Mouse (Mus musculus): ENCODE measurements around the gene Eng. TPM values are rescaled to one million over a fixed set of nuclear protein-coding genes. Genes with fewer than 3 reads are reported as not detected.

The Eng gene
- total RNA-seq, 2 experiments from 2014 or later, result 17.4 to 24.2 TPM

DNA sequence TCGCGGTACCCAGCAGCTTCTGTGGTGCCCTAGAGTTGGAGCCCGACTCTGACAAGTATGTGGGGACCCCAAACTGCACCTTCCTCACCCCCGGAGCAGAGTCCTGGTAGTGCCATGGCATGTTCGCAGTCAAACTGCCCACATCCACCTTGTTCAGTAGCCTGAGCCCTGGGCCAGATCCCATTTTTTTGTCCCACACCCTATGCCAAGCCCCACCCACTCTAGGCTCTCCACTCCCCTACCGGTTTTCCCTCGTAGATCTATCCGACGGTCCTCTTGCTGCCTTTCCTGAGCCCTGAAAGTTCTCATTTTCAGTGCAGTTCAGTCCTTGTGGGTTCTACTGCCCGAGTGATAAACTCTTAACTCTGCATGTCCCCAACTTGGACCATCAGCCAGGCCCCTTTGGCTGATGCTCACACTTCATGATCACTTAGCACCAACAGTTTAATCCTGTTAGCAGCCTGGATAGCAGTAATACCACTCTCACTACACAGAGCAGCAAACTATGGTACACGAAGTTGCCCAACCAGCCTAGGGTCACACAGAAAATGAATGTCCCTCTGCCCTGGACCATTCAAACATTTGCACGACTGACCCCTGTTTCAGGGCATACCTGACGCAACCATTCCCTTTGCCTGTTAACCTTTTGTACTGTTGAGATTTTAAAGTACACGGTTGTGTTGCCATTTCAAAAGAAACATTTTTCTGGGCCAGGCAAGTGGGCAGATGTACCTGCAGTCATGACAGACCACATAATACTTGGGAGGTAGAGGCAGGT lies 54.8 kb downstream of the Eng start:
- no peak for DNase-seq (ENCODE audit: extremely low spot score in 1 of 2, low spot score in 1 of 2)

DNA sequence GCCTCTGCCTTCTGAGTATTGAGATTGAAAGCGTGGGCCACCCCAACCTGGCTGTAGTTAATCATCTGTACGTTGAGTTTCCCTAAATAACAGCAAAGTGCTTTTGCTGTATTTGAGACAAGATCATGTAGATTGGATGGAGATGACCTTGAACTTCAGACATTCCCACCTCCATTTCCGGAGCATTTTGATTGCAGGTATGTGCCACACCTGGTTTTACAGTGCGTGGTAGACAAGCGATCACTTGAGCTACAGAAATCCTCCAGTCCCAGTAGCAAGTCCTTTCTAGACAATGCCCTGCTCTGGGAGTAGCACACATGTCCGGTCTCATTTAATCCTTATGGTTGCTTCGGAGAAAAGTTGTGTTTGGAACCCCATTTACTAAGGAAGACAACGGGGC lies 56.7 kb downstream of the Eng start:
- no peak for DNase-seq (ENCODE audit: extremely low spot score in 1 of 2, low spot score in 1 of 2)

DNA sequence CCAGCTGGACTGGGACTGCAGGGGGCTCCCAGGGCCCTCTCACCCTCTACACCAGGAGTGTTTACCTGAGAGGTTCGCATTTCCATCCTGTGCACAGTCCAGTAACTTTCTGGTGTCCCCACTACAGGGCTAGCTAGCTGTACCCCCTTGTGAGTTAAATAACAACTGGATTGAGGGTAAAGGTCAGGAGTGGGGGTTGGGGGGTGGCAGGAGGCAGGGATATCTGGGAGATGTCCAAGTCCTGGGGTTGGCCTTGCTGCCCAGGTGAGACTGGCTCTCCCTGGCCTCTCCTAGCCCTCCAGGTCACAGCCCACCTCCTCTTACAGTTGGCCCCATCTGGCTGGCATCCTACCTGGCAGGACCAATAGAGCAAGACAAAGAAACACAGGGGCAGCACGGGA lies 57.6 kb downstream of the Eng start, which contains the start of gene Fpgs:
Gene Fpgs (minus strand): TSS at position 125 of the 401 bp plus-strand sequence.
- DNase-seq (ENCODE audit: extremely low spot score in 1 of 2, low spot score in 1 of 2), result no peak

DNA sequence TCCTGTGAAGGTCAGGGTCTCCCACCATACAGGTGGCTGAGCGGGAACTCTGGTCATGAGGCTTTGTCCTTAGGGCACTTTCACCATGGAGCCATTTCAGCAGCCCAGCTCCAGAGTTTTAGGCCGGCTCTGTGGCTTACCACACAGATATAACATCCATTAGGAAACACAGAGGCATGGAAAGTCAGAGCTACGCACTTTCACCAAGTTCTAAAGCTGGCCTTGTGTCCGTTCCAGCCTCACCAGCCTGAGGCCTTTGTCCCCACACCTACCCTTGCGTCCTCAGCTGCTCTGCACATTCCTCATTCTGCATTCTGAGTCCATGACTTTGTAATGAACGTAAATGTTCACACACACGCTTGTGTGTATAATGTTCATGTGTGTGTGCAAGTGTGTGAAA lies 58.6 kb downstream of the Eng start:
- DNase-seq (ENCODE audit: extremely low spot score in 1 of 2, low spot score in 1 of 2), result no peak

DNA sequence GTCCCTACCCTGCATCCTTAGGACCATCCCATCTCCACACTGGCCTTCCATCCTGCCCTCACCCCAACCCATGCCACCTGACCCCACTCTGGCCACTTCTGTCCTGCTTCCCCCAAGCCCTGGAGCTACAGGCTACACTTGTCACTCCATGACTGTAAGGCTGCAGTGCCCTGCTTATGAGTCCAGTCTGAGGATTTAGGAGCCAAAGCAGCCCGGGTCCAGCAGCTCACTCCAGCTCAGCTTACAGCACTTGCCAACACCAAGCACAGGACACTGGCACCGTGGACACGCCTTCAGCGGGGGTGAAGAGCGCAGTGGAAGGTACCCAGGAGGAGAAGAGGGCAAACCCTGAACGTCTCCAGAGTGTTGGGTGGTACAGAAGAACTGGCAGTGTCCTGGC lies 60.6 kb downstream of the Eng start:
- no peak for DNase-seq (ENCODE audit: extremely low spot score in 1 of 2, low spot score in 1 of 2)

DNA sequence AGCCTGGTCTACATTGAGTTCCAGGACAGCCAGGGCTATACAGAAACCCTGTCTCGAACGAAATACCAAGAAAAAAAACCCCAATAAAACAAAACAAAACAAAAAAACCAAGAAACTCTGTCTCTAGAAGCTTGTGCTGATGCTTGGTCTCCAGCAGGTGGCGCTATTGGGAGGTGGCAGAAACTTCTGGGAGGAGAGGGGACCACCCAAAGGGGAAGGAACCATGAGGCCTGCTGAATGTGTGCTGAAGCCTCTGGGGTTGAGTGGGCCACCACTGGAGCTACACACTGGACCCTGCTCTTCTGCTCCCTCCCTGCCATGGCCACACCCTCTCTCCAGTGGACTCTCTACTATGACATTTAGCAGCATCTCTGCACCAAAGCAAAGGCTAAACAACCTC lies 62.2 kb downstream of the Eng start:
- DNase-seq (ENCODE audit: extremely low spot score in 1 of 2, low spot score in 1 of 2), result peak; percentile 36 to 69

DNA sequence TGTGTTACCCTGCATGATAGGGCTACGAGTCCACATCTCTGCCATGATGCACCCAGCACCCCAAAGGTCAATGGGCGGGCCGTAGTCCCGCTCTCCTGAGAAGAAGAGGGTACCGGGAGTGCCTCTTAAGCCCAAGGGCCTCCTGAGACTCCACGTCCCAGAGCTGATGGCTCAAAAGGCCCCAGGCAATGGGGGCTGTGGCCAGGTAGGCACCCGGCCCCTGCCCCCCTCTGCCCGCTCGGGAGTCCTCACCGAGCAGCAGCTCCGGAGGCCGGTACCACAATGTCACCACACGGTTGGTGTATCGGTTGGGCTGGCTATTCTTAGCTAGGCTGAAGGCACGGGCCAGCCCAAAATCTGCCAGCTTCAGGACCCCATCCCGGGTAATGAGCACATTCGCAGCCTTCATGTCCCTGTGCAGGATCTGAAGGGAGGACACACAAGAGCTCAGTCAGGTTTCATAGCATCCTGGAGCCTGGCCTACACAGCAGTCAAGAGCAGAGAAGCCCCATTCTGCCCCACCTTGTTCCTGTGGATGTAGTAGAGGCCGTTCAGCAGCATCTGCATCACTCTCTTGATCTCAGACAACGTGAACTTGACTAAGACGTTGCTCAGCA lies 63.2 kb downstream of the Eng start:
- no peak for DNase-seq (ENCODE audit: extremely low spot score in 1 of 2, low spot score in 1 of 2)

DNA sequence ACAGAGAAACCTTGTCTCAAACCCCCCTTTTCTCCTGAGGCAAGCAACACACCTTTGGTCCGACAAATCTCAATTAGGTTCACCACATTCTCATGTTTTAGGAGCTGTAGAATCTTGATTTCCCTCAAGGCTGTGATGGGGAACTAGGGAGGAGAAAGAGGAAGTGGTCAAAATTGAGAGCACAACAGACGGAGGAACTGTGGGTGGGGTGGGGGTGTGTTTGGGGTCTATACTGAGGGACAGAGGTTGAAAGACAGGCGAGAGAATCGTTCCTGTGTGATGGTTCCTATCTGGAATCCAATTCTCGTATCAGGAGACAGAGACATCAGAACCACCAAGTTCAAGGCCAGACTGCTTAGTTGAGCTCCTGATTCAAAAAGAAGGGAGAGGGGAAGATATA lies 64.0 kb downstream of the Eng start:
- no peak for DNase-seq (ENCODE audit: extremely low spot score in 1 of 2, low spot score in 1 of 2)

DNA sequence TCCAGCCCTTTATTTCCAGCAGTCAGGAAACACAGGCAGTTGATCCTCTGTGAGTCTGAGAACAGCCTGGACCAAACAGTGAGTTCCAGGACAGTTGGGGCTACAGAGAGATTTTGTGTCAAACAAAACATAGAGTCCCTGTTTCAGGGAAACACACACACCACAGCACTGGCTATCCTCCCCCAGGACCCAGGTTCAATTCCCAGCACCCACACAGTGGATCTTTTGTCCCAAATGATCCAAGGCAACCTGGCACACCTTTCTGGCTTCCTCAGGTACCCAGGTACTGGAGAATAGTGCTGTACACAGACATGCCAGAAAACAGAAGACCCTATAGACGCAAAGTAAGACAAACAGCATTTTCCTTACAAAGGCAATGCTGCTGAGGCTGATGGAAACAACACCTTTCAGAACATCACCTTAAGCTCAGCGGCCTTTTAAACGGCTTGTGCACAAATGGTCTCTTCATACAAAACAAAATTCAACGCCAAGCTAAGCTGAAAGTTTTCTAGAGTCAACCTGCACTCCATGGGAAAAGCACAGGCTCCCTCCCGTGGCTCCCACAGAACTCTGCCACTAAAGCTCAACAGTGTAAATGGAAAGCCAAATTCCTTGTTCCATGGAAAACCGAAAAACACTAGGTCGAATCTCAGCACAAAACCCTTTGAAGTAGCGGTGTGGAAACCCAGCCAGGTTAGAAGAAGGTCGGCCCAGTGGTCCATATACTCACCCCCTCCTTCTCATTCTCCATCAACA lies 65.1 kb downstream of the Eng start:
- no peak for DNase-seq (ENCODE audit: extremely low spot score in 1 of 2, low spot score in 1 of 2)

DNA sequence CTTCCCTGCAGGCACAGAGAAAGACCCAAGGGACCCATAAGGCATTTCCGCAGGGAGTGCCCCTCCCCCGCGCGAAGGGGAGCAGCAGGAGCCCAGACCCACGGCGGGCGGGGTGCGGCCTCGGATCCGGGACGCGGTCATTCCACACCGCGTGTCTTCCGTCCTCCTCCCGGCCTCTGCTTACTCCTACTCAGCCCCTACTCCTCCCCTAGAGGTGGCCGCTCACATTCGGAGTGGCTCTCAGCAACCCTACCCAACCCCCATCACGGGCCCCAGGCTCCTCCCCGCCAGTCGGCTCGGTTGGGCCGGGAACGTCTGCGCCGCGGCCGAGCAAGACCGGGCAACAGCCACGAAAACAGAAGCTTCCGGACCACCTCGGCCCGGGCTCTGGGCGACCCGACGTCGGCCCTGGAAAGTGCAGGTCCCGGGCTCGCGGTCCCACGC lies 65.7 kb downstream of the Eng start:
- peak; percentile 35 to 36 for DNase-seq (ENCODE audit: extremely low spot score in 1 of 2, low spot score in 1 of 2)

DNA sequence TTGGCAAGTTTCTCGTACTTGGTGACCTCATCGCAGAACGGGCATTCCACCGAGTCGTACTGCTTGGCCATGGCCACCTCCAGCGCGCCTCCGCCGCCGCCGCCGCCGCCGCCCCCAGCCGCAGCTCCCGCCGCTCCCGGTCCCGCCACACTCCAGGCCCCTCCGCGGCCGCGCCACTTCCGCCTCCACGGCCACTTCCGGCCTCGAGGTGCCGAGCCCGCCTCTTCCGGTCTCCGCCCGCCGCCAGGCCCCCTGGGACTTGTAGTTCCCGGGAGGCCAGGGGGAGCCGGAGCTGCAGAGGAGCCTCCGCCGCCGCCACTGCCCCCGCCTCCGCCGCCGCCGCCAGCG lies 66.2 kb downstream of the Eng start:
- peak in 1 of 2 experiments; percentile 82 for DNase-seq (ENCODE audit: extremely low spot score in 1 of 2, low spot score in 1 of 2)

DNA sequence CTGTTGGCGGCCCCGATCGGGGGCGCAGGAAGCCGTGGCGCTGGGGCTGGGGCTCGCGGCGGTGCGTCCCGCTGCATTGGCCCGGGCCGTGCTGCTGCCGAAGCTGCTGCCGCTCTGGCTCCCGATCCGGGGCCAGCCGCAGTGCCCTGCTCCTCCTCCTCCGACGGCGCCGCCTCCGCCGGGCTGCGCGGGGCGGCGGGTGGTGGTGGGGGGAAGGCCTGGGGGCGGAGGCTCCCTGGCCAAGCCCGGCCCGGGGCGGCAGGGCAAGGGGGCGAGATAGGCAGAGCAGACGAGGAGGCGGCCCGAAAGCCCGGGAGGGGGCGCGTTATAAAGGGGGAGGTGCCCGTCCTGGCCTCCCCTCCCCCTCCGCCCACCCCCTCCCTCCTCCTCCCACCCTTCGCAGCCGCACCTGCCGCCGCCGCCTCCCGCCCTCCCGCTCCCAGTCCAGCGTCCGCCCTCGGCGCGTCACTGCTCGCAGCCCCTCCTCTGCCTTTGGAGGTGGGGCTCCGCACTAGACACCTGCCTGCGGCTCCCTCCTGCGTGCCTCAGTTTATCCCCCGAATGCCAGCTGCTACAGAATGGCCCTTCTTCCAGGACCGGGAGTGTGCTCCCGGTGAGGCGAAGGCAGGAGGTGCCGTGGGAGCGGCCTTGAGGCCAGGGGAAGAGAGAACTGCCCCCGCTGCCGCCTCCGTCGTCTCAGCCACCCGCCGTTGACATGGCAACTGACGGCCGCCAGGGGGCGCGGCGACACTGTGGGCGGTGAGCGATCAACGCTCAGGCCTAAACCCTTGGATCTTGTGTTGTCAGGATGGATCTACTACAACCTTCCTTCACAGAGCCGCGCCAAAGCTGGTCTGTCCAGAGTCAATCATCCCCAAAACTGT lies 66.8 kb downstream of the Eng start, which contains the start of gene Cdk9:
Gene Cdk9 (minus strand): TSS at position 143 of the 884 bp plus-strand sequence.
- peak; percentile 85 to 98 for DNase-seq (ENCODE audit: extremely low spot score in 1 of 2, low spot score in 1 of 2)

DNA sequence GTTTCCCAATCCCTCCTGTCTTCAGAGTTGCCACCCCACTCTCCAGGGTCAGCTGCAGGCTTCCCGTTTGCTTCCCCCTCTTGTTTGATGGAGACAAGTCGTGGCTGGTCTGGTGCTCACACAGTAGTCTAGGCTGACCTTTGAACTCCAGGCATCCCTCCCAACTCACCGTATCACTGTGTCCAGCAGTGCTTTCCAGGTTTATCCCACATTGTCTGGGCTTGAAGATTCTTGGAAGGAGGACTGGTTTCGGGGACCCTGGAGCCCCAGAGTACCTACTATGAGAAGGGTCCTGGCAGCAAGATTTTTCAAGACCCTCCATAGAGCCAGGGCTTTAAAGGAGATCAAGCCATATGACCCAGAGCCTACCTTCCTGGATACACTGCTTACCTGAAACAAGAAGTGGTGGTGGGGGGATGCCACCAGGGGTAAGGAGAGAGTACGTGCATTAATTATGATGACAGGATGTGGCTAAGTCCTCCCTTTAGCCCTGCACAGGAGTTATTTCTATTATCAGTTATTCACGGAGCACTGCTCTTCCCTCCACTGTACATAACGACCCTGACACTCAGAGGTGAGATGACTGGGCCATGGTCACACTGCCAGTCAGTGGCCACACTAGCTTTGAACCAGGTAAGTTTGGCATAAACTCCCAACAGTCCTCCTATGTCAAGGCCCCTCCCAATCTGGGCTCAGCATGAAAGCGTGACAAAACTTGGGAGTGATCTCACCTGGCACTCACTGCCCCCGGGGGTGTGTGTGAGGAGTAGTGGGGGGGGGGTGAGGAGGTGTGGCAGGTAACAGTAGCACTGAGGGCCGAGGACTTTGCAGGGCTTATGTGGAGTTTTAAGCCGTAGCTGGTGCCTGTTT lies 68.0 kb downstream of the Eng start:
- DNase-seq (ENCODE audit: extremely low spot score in 1 of 2, low spot score in 1 of 2), result no peak

DNA sequence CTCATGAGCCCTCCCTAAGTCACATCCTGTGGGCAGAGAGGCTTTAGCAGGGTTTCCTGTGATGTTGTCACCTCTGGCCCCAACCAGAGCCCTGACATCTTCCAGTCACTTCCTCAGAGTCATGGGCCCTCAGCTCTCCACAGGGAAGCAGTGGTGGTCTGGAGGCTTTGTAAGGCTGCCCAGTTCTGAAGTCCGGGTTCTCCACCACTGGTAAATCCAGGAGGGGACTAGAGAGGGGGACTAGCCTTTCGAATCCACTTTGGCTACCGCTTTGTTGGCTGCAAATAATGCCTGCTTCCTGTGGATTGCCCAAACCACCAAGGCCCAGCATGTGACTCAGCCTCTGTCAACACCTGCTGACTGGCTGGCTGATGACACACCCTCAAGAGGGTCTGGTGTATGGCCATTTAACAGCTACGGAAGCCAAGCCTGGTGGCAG lies 68.6 kb downstream of the Eng start:
- no peak for DNase-seq (ENCODE audit: extremely low spot score in 1 of 2, low spot score in 1 of 2)

DNA sequence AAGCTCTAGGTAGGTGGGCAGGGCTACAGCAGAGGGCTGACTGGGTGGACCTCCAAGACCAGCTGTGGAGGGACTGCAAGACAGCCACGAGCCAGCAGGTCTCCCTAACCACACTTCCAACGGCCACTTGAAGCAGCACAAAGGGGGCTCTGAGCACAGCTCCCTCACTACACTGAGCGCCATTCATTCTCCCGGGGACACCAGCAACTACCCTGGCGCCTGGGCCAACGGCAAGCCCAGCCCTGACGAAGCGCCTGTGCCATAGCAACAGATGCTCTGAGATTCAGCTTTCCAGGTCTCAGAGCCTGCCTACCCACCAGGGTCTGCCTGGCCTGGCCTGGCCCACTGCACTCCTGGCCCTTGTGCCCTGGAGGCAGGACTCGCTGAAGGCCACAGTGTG lies 72.4 kb downstream of the Eng start:
- peak in 1 of 2 experiments; percentile 24 for DNase-seq (ENCODE audit: extremely low spot score in 1 of 2, low spot score in 1 of 2)

DNA sequence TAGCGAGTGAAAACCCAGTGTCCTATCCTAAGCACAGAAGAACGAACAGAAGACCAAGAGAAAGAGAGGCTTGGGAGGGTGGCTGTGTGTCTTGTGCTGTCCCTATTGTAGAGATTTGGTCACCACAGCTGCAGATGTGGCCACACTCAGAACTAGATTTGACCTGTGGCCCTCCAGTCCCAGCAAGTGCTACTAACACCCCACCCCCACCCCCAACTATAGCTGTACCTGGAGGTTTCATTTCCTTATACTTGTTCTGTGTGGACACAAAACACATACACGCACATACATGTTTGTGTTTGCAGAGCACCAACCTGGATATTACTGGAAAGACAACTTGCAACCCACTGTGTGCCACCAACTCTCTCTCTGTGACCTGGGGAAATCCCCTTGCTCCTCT lies 73.7 kb downstream of the Eng start:
- DNase-seq (ENCODE audit: extremely low spot score in 1 of 2, low spot score in 1 of 2), result no peak

DNA sequence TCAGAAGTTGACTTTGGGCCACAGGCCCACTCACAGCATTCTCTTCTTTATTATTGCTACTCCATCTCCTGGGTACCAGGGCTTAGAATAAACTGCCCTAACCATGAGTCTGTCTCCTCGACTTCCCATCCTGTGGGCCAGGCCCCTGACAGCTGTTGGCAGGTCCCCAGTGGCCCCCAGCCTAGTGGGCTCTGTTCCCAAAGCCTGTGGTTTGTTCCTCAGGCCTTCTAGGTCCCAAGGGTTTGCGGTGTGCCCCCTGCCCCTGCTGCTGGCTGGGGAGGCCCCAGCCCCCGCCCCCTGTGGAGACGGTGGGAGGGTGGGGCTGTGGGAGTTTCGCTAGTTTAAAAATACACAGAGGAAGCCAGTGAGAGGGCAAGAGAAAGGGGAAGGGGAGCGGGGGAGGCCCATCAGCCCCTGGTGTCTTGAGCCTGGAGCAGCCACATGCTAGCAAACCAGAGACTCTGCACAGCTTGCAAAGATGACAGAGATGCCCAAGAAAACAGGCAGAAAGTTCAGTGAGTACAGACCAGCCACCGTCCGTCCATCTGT lies 74.4 kb downstream of the Eng start, which contains the start of gene Sh2d3c:
Gene Sh2d3c (plus strand): TSS at position 375 of the 549 bp plus-strand sequence.
- DNase-seq (ENCODE audit: extremely low spot score in 1 of 2, low spot score in 1 of 2), result no peak

DNA sequence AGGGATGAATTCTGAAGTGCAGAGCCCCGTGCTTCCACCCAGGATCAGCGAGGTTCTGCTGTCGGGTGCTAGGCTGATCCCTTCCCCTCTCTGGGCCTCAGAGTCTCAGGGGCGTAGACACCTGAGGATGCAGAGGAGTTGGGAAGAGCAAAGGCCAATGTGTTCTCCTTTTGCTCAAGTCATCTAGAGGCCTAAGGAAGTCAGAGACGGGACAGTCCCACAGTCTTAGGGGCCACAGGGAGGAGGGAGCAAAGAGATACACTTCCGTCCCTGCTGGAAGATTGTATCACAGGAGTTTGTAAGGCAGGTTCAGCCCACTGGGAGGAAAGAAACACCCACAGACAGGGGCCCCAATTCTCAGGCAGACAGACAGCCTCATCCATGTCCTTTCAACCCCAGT lies 75.7 kb downstream of the Eng start:
- no peak for DNase-seq (ENCODE audit: extremely low spot score in 1 of 2, low spot score in 1 of 2)

DNA sequence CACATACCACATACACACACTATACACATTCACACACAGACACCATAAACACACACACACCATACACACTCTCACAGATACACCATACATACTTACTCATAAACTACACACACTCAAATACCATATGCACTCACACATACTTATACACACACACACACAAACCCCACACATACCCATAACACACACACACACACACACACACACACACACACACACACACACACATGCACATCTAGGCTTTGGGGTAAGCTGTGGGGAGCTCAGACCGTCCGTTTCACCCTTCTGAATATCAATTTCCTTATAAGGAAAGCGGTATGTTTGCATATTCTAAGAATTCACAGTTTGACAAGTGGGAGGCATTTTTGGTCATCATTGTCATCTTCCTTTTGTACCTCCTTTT lies 76.2 kb downstream of the Eng start:
- no peak for DNase-seq (ENCODE audit: extremely low spot score in 1 of 2, low spot score in 1 of 2)
